Mouse (Mus musculus): ENCODE results near the gene Csnk1d. TPM values are rescaled to one million over a fixed set of nuclear protein-coding genes. Genes with fewer than 3 reads are reported as not detected.
A peak's percentile ranks its signal among the peaks of the same experiment; 100 is the strongest.

Csnk1d gene
- polyA plus RNA-seq, 1 experiment from 2014 or later, result 130 TPM

DNA sequence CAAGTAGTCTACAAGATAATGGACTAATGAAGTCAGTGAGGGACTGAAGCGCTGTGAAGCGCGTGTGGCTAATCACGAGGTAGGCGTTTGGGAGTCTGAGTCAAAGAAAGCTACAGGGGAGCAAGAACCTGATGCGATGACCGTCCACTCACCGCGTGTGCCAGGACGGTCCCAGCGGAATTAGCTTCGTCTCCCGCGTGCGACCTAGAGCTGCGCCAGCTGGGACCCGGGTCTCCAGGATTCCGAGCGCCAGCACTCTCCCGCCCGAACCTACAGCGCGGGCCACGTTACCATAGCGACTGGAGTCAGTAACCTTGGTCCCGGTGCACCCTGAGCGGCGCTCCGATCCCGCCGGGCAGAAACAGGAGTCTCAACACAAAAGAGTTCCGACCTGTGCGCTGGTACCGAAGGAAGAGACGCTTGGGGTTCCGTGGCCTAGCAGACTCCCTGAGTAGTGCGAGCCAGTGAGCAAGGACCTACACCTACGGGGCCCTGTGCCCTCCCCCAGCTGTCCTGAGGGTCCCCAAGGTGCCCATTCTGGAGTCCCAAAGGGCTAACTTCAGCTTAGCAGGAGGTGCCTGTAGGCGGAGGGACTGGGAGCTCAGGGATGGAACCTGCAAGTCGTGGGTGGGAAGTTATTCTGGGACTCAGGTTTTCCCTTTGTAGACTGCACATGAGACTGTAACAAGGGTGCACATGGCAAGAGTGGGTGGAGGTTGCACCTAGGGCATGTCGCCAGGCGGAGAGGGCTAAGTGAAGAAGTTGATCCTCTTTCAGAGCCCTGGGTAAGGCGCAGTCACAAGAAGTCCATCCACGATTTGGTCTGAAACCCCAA, 58.3 kb downstream of the Csnk1d start, which contains the start of gene Ccdc57:
TSS of gene Ccdc57 (minus strand) at position 309 of the 835 bp plus-strand sequence.
- ATAC-seq (ENCODE audit: low FRiP score), result peak; percentile 93
- peak within 1 kb of the TSS; percentile 64 for H3K9ac ChIP-seq (replicated peaks)
- H3K27ac ChIP-seq (replicated peaks), result 0 out of 2 replicates have a peak within 1 kb of the TSS, but pooled peaks have one; percentile 60
- H3K4me1 ChIP-seq, result peaks cover 17% of the 10 kb centered on the region
- peak within 1 kb of the TSS; percentile 84 for H3K4me3 ChIP-seq (replicated peaks)
- peak within 1 kb of the TSS; percentile 91 for H3K4me2 ChIP-seq
- no peaks in the 10 kb centered on the region for H3K36me3 ChIP-seq
- H3K27me3 ChIP-seq (replicated peaks), result no peaks in the 10 kb centered on the region
- WGBS, result 9% methylated on average over 44 of the region's 44 CpGs
- H3K9me3 ChIP-seq (replicated peaks), result no peaks in the 10 kb centered on the region

DNA sequence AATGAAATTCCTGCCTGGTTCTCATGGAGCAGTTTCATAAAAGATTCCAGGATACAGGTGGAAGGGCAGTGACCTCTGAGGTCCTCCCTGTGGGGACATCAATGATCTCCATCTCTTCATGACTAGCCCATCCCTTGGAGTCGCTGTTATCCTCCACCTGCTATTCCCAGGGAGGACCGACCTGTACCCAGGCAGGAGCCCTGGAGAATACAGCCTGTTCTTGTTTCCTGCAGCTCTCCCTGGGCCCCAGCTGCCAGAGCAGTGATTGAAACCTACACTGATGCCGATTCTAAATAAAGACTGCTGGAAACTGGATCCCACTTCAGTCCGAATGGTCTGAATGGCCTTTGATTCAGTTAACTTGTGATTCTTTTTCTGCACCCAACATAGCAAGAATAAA, 59.7 kb downstream of the Csnk1d start:
- Histone ChIP-seq H3K9me3 (replicated peaks) (no peaks in the 10 kb centered on the region), H3K27ac (replicated peaks) (no peak overlapping the region), H3K4me2 (0 out of 2 replicates have a peak overlapping the region, but pooled peaks have one; percentile 91), H3K4me3 (replicated peaks) (no peak overlapping the region), H3K36me3 (no peaks in the 10 kb centered on the region), H3K9ac (replicated peaks) (no peak overlapping the region), H3K4me1 (peaks cover 17% of the 10 kb centered on the region), H3K27me3 (replicated peaks) (no peaks in the 10 kb centered on the region)
- no peak for ATAC-seq (ENCODE audit: low FRiP score)
- WGBS, result 92% methylated on average over 4 of the region's 4 CpGs

DNA sequence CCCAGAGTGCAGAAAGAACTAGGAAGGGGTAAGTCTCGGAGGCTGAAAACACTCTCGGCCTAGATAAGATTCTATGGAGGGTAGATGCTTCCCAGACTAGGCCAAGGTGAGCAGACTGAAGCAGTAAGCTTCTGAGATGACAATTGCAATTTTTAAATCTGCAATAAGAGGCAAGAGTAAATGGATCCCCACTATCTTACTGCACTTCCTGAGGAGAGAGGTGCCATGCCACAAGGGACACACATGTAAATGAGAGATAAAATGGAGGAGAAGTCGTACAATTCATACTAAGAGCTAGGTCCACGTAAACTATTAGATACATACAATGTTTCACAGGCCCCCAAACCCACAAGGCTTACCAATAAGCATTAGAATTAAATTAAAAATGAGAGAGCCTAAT, 62.7 kb downstream of the Csnk1d start:
- H3K27ac ChIP-seq (replicated peaks), result no peak overlapping the region
- H3K4me2 ChIP-seq, result no peak overlapping the region
- ATAC-seq (ENCODE audit: low FRiP score), result no peak
- no peaks in the 10 kb centered on the region for H3K9me3 ChIP-seq (replicated peaks)
- H3K4me1 ChIP-seq, result peaks cover 17% of the 10 kb centered on the region
- H3K9ac ChIP-seq (replicated peaks), result no peak overlapping the region
- no peak overlapping the region for H3K4me3 ChIP-seq (replicated peaks)
- WGBS, result 90% methylated on average over 4 of the region's 4 CpGs
- 0 out of 2 replicates have a peak, but pooled peaks cover 10% of the 10 kb centered on the region for H3K36me3 ChIP-seq
- H3K27me3 ChIP-seq (replicated peaks), result no peaks in the 10 kb centered on the region

DNA sequence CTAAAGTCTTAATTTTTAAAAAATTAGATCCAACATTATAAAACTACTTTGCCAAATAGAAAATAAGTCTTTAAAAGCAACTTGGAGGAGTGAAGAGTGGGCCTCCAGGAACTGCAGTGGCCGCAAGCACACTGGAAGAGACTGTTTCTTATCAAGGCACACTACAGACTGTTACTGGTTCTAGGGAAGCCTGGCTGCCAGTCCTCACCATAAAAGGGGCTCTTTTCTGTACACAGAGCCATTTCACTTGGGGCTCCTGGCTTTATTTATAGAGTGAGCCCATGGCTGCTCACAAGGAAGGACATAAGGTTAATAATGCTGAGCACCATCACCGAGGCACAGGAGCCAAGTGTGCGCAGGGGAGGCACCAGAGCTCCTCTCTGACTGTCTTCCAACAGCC, 68.6 kb downstream of the Csnk1d start:
- Histone ChIP-seq H3K27me3 (replicated peaks) (no peaks in the 10 kb centered on the region), H3K9me3 (replicated peaks) (no peaks in the 10 kb centered on the region), H3K4me3 (replicated peaks) (no peak overlapping the region), H3K4me1 (no peaks in the 10 kb centered on the region), H3K36me3 (peaks cover 50% of the 10 kb centered on the region), H3K27ac (replicated peaks) (no peak overlapping the region), H3K4me2 (no peak overlapping the region), H3K9ac (replicated peaks) (no peak overlapping the region)
- no peak for ATAC-seq (ENCODE audit: low FRiP score)
- WGBS, result 99% methylated on average over 3 of the region's 3 CpGs

DNA sequence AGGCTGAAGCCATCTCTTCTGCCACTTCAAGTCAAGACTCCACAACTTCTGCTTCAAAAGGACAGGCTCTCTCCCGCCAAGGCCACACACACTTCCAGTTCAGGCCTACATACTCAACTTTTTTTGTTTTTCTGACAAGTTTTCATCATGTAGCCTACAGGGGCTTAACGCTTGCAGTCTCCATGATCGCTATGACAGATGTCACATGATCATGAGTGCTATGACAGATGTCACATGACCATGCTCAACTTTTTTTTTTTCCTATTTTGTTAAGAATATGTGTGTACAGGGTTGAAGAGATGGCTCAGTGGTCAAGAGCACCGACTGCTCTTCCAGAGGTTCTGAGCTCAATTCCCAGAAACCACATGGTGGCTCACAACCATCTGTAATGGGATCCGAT, 73.4 kb downstream of the Csnk1d start:
- no peak overlapping the region for H3K9ac ChIP-seq (replicated peaks)
- no peaks in the 10 kb centered on the region for H3K9me3 ChIP-seq (replicated peaks)
- peaks cover 48% of the 10 kb centered on the region for H3K36me3 ChIP-seq
- no peaks in the 10 kb centered on the region for H3K27me3 ChIP-seq (replicated peaks)
- H3K4me2 ChIP-seq, result no peak overlapping the region
- ATAC-seq (ENCODE audit: low FRiP score), result no peak
- H3K4me3 ChIP-seq (replicated peaks), result no peak overlapping the region
- no peak overlapping the region for H3K27ac ChIP-seq (replicated peaks)
- WGBS, result 98% methylated on average over 5 of the region's 5 CpGs
- no peaks in the 10 kb centered on the region for H3K4me1 ChIP-seq

DNA sequence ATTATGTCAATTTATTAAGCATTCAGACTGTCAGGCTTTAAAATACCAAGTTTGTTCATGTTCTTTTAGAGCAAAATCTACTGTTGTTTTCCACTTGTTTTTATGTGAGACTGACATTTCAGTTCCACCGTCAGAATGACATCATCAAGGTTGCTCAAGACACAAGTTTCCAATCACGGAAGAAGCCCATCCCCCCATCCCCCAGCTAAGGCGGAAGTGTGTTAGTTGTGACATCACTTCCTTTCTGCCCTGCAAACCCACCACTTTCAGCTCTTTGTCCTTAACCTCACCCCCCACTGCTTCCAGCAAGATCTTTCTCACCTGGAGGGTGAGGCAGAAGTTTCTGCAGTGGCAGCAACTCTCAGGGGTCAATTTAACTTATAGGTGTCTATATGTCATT, 74.7 kb downstream of the Csnk1d start:
- Histone ChIP-seq H3K9ac (replicated peaks) (no peak overlapping the region), H3K36me3 (peaks cover 43% of the 10 kb centered on the region), H3K4me2 (no peak overlapping the region), H3K4me3 (replicated peaks) (no peak overlapping the region), H3K4me1 (no peaks in the 10 kb centered on the region), H3K27me3 (replicated peaks) (no peaks in the 10 kb centered on the region), H3K9me3 (replicated peaks) (no peaks in the 10 kb centered on the region), H3K27ac (replicated peaks) (no peak overlapping the region)
- ATAC-seq (ENCODE audit: low FRiP score), result no peak
- WGBS, result 74% methylated on average over 3 of the region's 3 CpGs

DNA sequence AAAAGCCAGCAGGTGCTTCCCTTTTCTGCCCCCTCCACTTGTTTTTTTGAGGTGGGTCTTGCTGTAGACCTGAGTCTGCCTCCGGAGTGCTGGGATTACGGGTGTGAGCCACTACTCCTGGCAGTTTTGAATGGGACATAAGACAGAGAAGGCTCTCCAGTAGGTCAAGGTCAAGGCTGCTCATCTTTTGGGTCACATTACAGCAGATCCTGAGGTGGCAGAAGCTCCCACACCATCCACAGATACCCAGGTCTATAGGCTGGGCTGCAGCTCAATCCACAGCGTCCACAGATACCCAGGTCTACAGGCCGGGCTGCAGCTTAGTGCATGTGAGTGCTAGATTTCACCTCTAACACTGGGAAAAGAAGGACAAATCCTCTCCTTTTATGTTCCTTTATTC, 77.3 kb downstream of the Csnk1d start:
- Histone ChIP-seq H3K9ac (replicated peaks) (no peak overlapping the region), H3K27me3 (replicated peaks) (no peaks in the 10 kb centered on the region), H3K9me3 (replicated peaks) (no peaks in the 10 kb centered on the region), H3K27ac (replicated peaks) (no peak overlapping the region), H3K4me3 (replicated peaks) (no peak overlapping the region), H3K36me3 (peaks cover 22% of the 10 kb centered on the region), H3K4me1 (no peaks in the 10 kb centered on the region), H3K4me2 (no peak overlapping the region)
- 98% methylated on average over 4 of the region's 4 CpGs for WGBS
- no peak for ATAC-seq (ENCODE audit: low FRiP score)

Other genes starting within 250 kb of the Csnk1d start
- gene Hmga1b, start 228.5 kb downstream of the Csnk1d start, polyA plus RNA-seq (2015; fragmentation: Nextera tagmentation; extraction: Ambion mirVana), result 2.2 and 3.1 TPM in 2 replicates
- gene Rfng, start 207.1 kb downstream of the Csnk1d start, polyA plus RNA-seq (2015; fragmentation: Nextera tagmentation; extraction: Ambion mirVana), result 123 and 136 TPM in 2 replicates
- 266 and 277 TPM in 2 replicates for gene Gps1, start 207.1 kb downstream of the Csnk1d start, polyA plus RNA-seq (2015; fragmentation: Nextera tagmentation; extraction: Ambion mirVana)
- gene Dus1l, start 194.9 kb downstream of the Csnk1d start, polyA plus RNA-seq (2015; fragmentation: Nextera tagmentation; extraction: Ambion mirVana), result 45.4 and 52.4 TPM in 2 replicates
- 67.9 and 71.0 TPM in 2 replicates for gene Fasn, start 166.8 kb downstream of the Csnk1d start, polyA plus RNA-seq (2015; fragmentation: Nextera tagmentation; extraction: Ambion mirVana)
- gene Ccdc57, start 58.5 kb downstream of the Csnk1d start, polyA plus RNA-seq (2015; fragmentation: Nextera tagmentation; extraction: Ambion mirVana), result 5.9 and 6.2 TPM in 2 replicates
- 11.3 and 15.3 TPM in 2 replicates for gene Slc16a3, start 42.9 kb downstream of the Csnk1d start, polyA plus RNA-seq (2015; fragmentation: Nextera tagmentation; extraction: Ambion mirVana)
- gene Cd7, start 48.1 kb upstream of the Csnk1d start, polyA plus RNA-seq (2015; fragmentation: Nextera tagmentation; extraction: Ambion mirVana), result 5.2 TPM in 1 of 2 replicates, not detected in the other
- not detected in 2 replicates for gene Sectm1b, start 72.2 kb upstream of the Csnk1d start, polyA plus RNA-seq (2015; fragmentation: Nextera tagmentation; extraction: Ambion mirVana)
- gene Sectm1a, start 89.9 kb upstream of the Csnk1d start, polyA plus RNA-seq (2015; fragmentation: Nextera tagmentation; extraction: Ambion mirVana), result 0.98 TPM in 1 of 2 replicates, not detected in the other
- gene Tex19.2, start 127.3 kb upstream of the Csnk1d start, polyA plus RNA-seq (2015; fragmentation: Nextera tagmentation; extraction: Ambion mirVana), result not detected in 2 replicates
- gene Tex19.1, start 154.8 kb upstream of the Csnk1d start, polyA plus RNA-seq (2015; fragmentation: Nextera tagmentation; extraction: Ambion mirVana), result not detected in 2 replicates
- 0.46 and 0.47 TPM in 2 replicates for gene Uts2r, start 168.9 kb upstream of the Csnk1d start, polyA plus RNA-seq (2015; fragmentation: Nextera tagmentation; extraction: Ambion mirVana)
- gene Hexdc, start 213.1 kb upstream of the Csnk1d start, polyA plus RNA-seq (2015; fragmentation: Nextera tagmentation; extraction: Ambion mirVana), result 28.9 and 35.1 TPM in 2 replicates
- gene Ogfod3, start 213.4 kb upstream of the Csnk1d start, polyA plus RNA-seq (2015; fragmentation: Nextera tagmentation; extraction: Ambion mirVana), result 26.8 and 31.7 TPM in 2 replicates
- 35.7 and 38.9 TPM in 2 replicates for gene Cybc1, start 238.0 kb upstream of the Csnk1d start, polyA plus RNA-seq (2015; fragmentation: Nextera tagmentation; extraction: Ambion mirVana)
- gene Narf, start 245.9 kb upstream of the Csnk1d start, polyA plus RNA-seq (2015; fragmentation: Nextera tagmentation; extraction: Ambion mirVana), result 85.9 and 99.1 TPM in 2 replicates